Mouse (Mus musculus) embryonic facial prominence, embryonic 12.5 days (tissue): ENCODE data around the gene Stbd1. TPM values are rescaled to one million over a fixed set of nuclear protein-coding genes. Genes with fewer than 3 reads are reported as not detected.

Source experiments
- ATAC-seq: fragments of 200-750 bp; cut with Nextera tagmentation; 2 replicates; pipeline ENCODE4 v1.8.0; 2017; ENCODE audit not compliant: insufficient number of reproducible peaks, insufficient read depth, low FRiP score, low TSS enrichment
- H3K27ac ChIP-seq: fragments of 300-500 bp; sonication (generic); 2 replicates; pipeline ENCODE4 v1.5.1; 2016; ENCODE audit warnings: mild to moderate bottlenecking
- H3K27me3 ChIP-seq: fragments of 300-500 bp; sonication (generic); 2 replicates; pipeline ENCODE4 v1.6.1; 2016; ENCODE audit warnings: mild to moderate bottlenecking, moderate library complexity
- H3K36me3 ChIP-seq: fragments of 300-500 bp; sonication (generic); 2 replicates; pipeline ENCODE4 v1.6.1; 2016; ENCODE audit warnings: mild to moderate bottlenecking
- H3K4me1 ChIP-seq: fragments of 300-500 bp; sonication (generic); 2 replicates; pipeline ENCODE4 v1.6.1; 2016
- H3K4me2 ChIP-seq: fragments of 300-500 bp; sonication (generic); replicated peaks from 2 replicates; pipeline ENCODE4 v1.6.1; 2016; ENCODE audit warnings: mild to moderate bottlenecking, moderate library complexity
- H3K4me3 ChIP-seq: fragments of 300-500 bp; sonication (generic); 2 replicates; pipeline ENCODE4 v1.5.1; 2016; ENCODE audit warnings: mild to moderate bottlenecking
- H3K9ac ChIP-seq: fragments of 300-500 bp; sonication (generic); 2 replicates; pipeline ENCODE4 v1.6.1; 2016; ENCODE audit warnings: mild to moderate bottlenecking, moderate library complexity
- H3K9me3 ChIP-seq: fragments of 300-500 bp; sonication (generic); 2 replicates; pipeline ENCODE4 v1.6.1; 2016; ENCODE audit warnings: mild to moderate bottlenecking, moderate library complexity
- WGBS: fragments of 180-500 bp; shearing (Covaris S2); methylation state at CpG from one replicate; pipeline ENCODE4 v1.1.7; 2016; 5-methylcytosine and 5-hydroxymethylcytosine counted together
- polyA plus RNA-seq: library from polyadenylated mRNA; unstranded; fragments of >200 nt; fragmentation: Nextera tagmentation; extraction: Ambion mirVana; gene quantifications from 2 replicates; pipeline ENCODE4 v1.2.1, GENCODE M21; 2016

Stbd1 gene
- polyA plus RNA-seq, 1 experiment from 2014 or later: 13.2 TPM

GRCm38 (mm10) chr5:92596865-92597264 lies 6.0 kb upstream of the Stbd1 start:
- H3K4me3 ChIP-seq: no peak overlapping the region
- no peaks in the 10 kb centered on the region for H3K36me3 ChIP-seq
- 90% methylated on average over 8 of the region's 8 CpGs for WGBS
- no peak overlapping the region for H3K27ac ChIP-seq
- H3K4me2 ChIP-seq: no peak overlapping the region
- ATAC-seq: no peak
- H3K27me3 ChIP-seq: no peaks in the 10 kb centered on the region
- no peaks in the 10 kb centered on the region for H3K4me1 ChIP-seq
- H3K9me3 ChIP-seq: no peaks in the 10 kb centered on the region
- H3K9ac ChIP-seq: no peak overlapping the region

DNA sequence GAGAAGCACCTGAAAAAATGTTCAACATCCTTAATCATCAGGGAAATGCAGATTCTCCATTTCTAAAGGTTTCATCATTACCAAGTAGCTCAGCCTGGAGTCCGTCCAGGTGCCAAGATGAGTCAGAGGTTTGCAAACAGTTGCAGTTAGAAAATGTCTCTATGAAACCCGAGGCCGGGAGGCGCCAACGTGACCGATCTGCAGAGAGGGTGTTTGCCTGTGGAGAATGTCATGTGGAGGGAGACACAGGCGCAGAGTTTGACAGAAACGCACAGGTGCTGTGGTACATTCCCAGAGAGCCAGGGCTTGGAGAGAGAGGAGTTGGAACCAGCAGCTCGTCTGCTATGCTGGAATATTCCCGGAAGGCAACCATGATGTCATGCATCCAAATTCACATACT lies 3.8 kb upstream of the Stbd1 start:
- WGBS: 77% methylated on average over 10 of the region's 10 CpGs
- H3K36me3 ChIP-seq: no peaks in the 10 kb centered on the region
- no peak overlapping the region for H3K4me2 ChIP-seq
- no peak overlapping the region for H3K27ac ChIP-seq
- H3K27me3 ChIP-seq: no peaks in the 10 kb centered on the region
- no peak for ATAC-seq
- H3K9ac ChIP-seq: no peak overlapping the region
- no peaks in the 10 kb centered on the region for H3K9me3 ChIP-seq
- H3K4me1 ChIP-seq: peaks cover 4% of the 10 kb centered on the region; the same call in 1 of the 2 replicates
- no peak overlapping the region for H3K4me3 ChIP-seq

- H3K4me3 ChIP-seq: no peak overlapping the region
- no peak overlapping the region for H3K27ac ChIP-seq
- H3K27me3 ChIP-seq: peaks cover 4% of the 10 kb centered on the region; the same call in 1 of the 2 replicates
- H3K36me3 ChIP-seq: no peaks in the 10 kb centered on the region
- no peak overlapping the region for H3K4me2 ChIP-seq
- peaks cover 4% of the 10 kb centered on the region; the same call in 1 of the 2 replicates for H3K4me1 ChIP-seq
- H3K9me3 ChIP-seq: no peaks in the 10 kb centered on the region
- no peak for ATAC-seq
- 78% methylated on average over 10 of the region's 10 CpGs for WGBS
- no peak overlapping the region for H3K9ac ChIP-seq
Measured at GRCm38 (mm10) chr5:92604452-92605247, 1.8 kb downstream of the Stbd1 start.

GRCm38 (mm10) chr5:92607492-92608229 lies 4.8 kb downstream of the Stbd1 start:
- H3K27ac ChIP-seq: no peak overlapping the region
- no peak for ATAC-seq
- H3K27me3 ChIP-seq: peaks cover 4% of the 10 kb centered on the region; the same call in 1 of the 2 replicates
- no peaks in the 10 kb centered on the region for H3K9me3 ChIP-seq
- no peaks in the 10 kb centered on the region for H3K36me3 ChIP-seq
- peaks cover 4% of the 10 kb centered on the region; the same call in 1 of the 2 replicates for H3K4me1 ChIP-seq
- H3K9ac ChIP-seq: no peak overlapping the region
- H3K4me3 ChIP-seq: no peak overlapping the region
- WGBS: 89% methylated on average over 5 of the region's 5 CpGs
- H3K4me2 ChIP-seq: no peak overlapping the region

- H3K9me3 ChIP-seq: no peaks in the 10 kb centered on the region
- no peak overlapping the region for H3K9ac ChIP-seq
- H3K4me3 ChIP-seq: no peak overlapping the region
- H3K36me3 ChIP-seq: no peaks in the 10 kb centered on the region
- ATAC-seq: no peak
- WGBS: 90% methylated on average over 4 of the region's 4 CpGs
- no peaks in the 10 kb centered on the region for H3K4me1 ChIP-seq
- no peak overlapping the region for H3K27ac ChIP-seq
- no peak overlapping the region for H3K4me2 ChIP-seq
- H3K27me3 ChIP-seq: no peaks in the 10 kb centered on the region
Measured at GRCm38 (mm10) chr5:92612756-92613155, 9.9 kb downstream of the Stbd1 start.

- Histone ChIP-seq H3K4me3 (no peak overlapping the region), H3K27ac (no peak overlapping the region), H3K36me3 (no peaks in the 10 kb centered on the region), H3K4me2 (no peak overlapping the region), H3K4me1 (no peaks in the 10 kb centered on the region), H3K27me3 (no peaks in the 10 kb centered on the region), H3K9ac (no peak overlapping the region), H3K9me3 (no peaks in the 10 kb centered on the region; the same call in 1 of the 2 replicates)
- ATAC-seq: no peak
- 65% methylated on average over 5 of the region's 5 CpGs for WGBS
Measured at GRCm38 (mm10) chr5:92621883-92622282, 19.0 kb downstream of the Stbd1 start.

GRCm38 (mm10) chr5:92627896-92628295 lies 25.1 kb downstream of the Stbd1 start:
- Histone ChIP-seq H3K9ac (no peak overlapping the region), H3K27ac (no peak overlapping the region), H3K27me3 (no peaks in the 10 kb centered on the region), H3K9me3 (no peaks in the 10 kb centered on the region; the same call in 1 of the 2 replicates), H3K4me2 (no peak overlapping the region), H3K4me1 (no peaks in the 10 kb centered on the region), H3K36me3 (no peaks in the 10 kb centered on the region), H3K4me3 (no peak overlapping the region)
- ATAC-seq: no peak
- WGBS: 78% methylated on average over 7 of the region's 7 CpGs

DNA sequence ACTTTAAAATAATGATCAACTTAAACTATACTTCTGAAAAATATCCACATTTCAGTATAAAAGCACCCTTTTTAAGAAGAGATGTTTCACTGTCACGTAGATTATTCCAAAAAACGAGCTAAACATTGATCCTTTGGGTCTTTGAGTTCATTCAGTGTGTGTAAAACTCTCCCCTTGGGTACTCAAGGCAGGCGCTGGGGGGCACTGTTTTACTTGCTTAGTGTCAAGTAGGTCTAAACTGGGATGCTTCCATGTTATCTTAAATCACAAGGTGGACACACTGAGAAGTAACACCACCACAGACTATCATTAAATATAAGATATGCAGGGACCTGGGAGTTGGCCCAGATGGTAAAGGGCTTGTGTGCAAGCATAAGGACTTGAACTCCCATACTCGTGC lies 30.7 kb downstream of the Stbd1 start:
- H3K4me2 ChIP-seq: no peak overlapping the region
- H3K36me3 ChIP-seq: no peaks in the 10 kb centered on the region
- ATAC-seq: no peak
- no peaks in the 10 kb centered on the region for H3K4me1 ChIP-seq
- H3K9me3 ChIP-seq: no peaks in the 10 kb centered on the region
- 57% methylated on average over 4 of the region's 4 CpGs for WGBS
- H3K27ac ChIP-seq: no peak overlapping the region
- H3K9ac ChIP-seq: no peak overlapping the region
- H3K27me3 ChIP-seq: no peaks in the 10 kb centered on the region
- H3K4me3 ChIP-seq: no peak overlapping the region

DNA sequence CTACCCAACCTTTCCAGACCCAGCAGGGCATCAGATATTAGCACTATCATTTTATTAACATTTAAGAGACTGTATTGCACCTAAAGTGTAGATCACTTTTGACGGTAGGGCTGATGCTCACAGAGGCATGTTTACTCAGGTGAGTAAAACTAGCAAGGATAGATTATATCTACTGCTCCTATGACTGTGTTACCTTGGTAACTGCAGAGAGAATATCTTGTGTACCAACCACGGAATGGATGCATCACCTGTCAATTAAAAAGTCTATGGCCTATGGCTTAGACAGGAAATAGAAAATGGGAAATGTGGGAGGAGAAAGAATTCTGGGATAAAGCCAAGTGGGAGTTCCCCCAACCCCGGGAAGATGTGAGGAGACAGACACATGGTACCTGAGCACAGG lies 32.1 kb downstream of the Stbd1 start:
- no peak overlapping the region for H3K27ac ChIP-seq
- no peak overlapping the region for H3K9ac ChIP-seq
- no peaks in the 10 kb centered on the region for H3K9me3 ChIP-seq
- H3K4me1 ChIP-seq: no peaks in the 10 kb centered on the region
- H3K4me2 ChIP-seq: no peak overlapping the region
- no peak overlapping the region for H3K4me3 ChIP-seq
- 71% methylated on average over 3 of the region's 3 CpGs for WGBS
- H3K36me3 ChIP-seq: no peaks in the 10 kb centered on the region
- H3K27me3 ChIP-seq: no peaks in the 10 kb centered on the region
- ATAC-seq: no peak

DNA sequence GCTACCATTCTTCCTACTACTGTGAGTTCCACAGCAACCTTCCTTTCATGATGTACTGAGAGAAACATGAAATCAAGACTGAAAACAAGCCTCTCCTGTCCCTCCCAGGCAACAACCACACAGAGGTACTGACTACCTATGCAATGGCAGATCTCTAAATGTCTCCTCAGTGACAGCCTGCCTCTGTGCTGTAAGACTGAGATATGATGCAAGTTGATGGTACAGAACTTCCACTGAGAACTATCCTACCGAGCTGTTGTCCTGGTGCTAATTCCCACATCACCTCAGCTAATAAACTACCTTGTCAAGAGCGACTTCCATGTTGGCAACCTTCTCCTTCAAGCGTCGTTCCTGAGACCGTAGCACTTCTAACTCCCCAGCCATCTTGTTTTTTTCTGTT lies 33.0 kb downstream of the Stbd1 start:
- H3K9ac ChIP-seq: no peak overlapping the region
- no peak overlapping the region for H3K27ac ChIP-seq
- no peaks in the 10 kb centered on the region for H3K9me3 ChIP-seq
- no peaks in the 10 kb centered on the region for H3K4me1 ChIP-seq
- H3K36me3 ChIP-seq: no peaks in the 10 kb centered on the region
- no peak overlapping the region for H3K4me2 ChIP-seq
- no peaks in the 10 kb centered on the region for H3K27me3 ChIP-seq
- WGBS: 90% methylated on average over 5 of the region's 5 CpGs
- no peak overlapping the region for H3K4me3 ChIP-seq
- no peak for ATAC-seq

GRCm38 (mm10) chr5:92640861-92641260 lies 38.0 kb downstream of the Stbd1 start:
- no peak overlapping the region for H3K27ac ChIP-seq
- H3K9ac ChIP-seq: no peak overlapping the region
- no peak overlapping the region for H3K4me2 ChIP-seq
- no peaks in the 10 kb centered on the region for H3K9me3 ChIP-seq
- H3K27me3 ChIP-seq: no peaks in the 10 kb centered on the region
- H3K4me3 ChIP-seq: no peak overlapping the region
- no peak for ATAC-seq
- no peaks in the 10 kb centered on the region for H3K4me1 ChIP-seq
- no peaks in the 10 kb centered on the region for H3K36me3 ChIP-seq
- 80% methylated on average over 3 of the region's 3 CpGs for WGBS
